Mouse (Mus musculus): ENCODE measurements around the gene Stard3nl.

Gene Stard3nl

DNA sequence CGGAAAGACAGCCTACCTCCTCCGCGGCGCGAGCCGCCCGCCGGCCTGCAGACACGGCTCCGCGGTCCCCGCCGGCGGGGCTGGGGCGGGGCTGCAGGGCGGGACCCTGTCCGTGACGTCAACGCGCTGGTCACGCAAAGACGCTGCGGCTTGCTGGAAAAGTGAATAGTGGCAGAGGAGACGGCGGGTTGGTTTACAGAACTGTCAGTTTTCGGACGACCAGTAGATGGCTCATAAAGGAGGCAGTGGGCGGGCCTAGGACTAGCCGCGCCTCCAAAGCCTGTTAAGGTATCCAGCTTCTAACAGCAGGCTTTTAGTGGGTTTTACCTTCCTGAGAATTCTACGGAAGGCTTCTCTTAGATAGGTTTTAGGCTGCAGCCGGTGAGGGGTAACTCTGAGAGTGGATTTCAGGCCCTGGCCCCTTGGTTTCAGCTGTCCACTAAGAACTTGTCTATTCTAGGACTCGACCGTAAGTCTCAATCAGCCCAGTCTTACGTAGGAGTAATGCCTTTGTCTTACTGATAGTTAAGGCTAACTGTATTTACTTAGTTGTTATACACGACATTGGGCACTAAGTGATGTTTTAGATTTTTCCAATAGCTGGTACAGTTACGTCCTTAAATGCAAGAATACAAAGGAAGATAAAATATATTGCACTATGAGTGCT, at the start of gene Stard3nl:
Gene Stard3nl, minus strand, starts transcription at position 108 of the 667 bp plus-strand sequence.
- DNase-seq: peak; percentile 99

GRCm38 (mm10) chr13:19438040-19438439, 42.4 kb upstream of the Stard3nl start:
- DNase-seq: peak; percentile 17 to 38

GRCm38 (mm10) chr13:19429812-19430370, 34.3 kb upstream of the Stard3nl start:
- no peak for DNase-seq

GRCm38 (mm10) chr13:19428076-19428475, 32.5 kb upstream of the Stard3nl start:
- DNase-seq: no peak

- no peak for DNase-seq
Observed at GRCm38 (mm10) chr13:19424563-19424962, 29.0 kb upstream of the Stard3nl start.

- no peak for DNase-seq
Observed at GRCm38 (mm10) chr13:19422521-19422920, 26.9 kb upstream of the Stard3nl start.

GRCm38 (mm10) chr13:19417885-19418521, 22.4 kb upstream of the Stard3nl start:
- no peak for DNase-seq

GRCm38 (mm10) chr13:19415894-19416531, 20.4 kb upstream of the Stard3nl start:
- no peak for DNase-seq

GRCm38 (mm10) chr13:19415337-19415736, 19.7 kb upstream of the Stard3nl start:
- DNase-seq: no peak

GRCm38 (mm10) chr13:19412334-19412939, 16.8 kb upstream of the Stard3nl start:
- no peak for DNase-seq

GRCm38 (mm10) chr13:19411886-19412285, 16.3 kb upstream of the Stard3nl start:
- no peak for DNase-seq

GRCm38 (mm10) chr13:19410694-19411093, 15.1 kb upstream of the Stard3nl start:
- DNase-seq: no peak

DNA sequence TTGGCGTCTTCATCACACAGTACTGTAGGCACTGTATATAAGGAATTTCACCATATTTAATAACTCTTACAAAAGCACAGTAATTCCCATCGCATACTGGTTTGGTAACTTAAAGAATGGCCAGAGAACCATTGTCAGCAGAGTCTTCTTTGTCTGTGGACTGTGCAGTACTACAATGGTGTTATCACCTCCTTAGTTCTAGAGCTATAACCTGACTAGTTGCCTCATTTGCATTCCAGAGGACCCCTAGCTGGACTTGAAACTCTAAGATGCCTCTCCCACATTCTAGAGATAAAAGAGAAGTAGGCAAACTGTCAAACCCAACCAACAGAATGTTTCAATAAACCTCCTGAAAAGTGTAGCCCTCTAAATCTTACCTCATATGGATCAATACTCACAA, 12.4 kb upstream of the Stard3nl start:
- no peak for DNase-seq

DNA sequence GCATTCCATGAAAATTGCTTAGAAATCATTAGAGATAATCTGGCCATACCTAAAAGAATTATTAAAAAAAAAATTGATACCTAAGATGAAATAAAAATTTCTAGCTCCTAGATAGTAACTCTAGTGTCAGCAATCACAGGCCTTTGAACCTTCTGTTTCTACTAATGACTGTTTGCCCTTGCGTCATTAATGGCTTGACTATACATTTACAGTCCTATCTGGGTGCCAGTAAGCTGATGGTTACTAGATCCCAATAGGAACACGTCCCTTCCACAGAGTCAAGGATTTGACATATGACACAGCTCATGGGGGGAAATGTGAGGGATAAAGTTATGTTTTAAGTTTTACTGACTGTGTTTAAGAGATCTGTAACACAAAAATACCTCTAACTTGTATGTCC, 9.0 kb upstream of the Stard3nl start:
- DNase-seq: no peak

DNA sequence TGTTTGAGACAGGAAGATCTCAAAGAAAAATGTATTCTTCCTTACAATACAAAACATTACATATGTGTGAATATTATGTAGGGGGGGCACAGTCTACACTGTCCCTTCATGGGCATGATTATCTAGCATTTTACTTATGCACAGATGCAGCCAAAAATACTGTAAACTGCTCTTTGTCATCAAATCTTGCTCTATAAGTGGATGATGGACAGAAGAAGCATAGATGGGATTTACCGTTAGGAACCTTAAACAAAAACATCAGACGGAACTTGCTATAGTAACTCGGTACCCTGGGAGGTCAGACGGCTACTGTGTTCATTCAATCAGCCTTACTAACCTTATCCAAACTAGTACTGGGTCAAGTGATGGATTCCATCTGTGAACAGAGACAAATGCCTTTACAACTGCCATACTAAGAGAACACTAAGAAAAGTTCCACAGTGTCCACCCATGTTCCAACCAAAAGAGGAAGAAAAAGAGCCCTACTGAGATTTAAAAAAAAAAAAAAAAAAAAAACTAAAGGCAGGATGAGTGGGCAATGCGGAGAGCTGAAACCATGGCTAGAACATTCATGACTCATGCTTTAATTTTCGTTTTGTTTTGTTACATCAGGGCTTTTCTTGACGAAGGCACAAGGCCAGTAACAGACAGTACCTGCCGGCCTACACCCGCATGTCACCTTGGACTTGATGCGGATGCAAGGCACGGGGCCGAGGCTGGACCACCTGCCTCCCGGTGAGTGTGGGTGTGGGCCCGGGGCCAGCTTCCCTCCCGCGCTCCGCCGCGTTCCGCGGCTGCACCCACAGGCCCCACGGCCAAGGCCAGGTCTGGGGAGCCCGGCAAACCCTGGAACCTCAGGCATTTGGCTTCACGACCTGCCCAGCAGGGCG, 552 bp downstream of the Stard3nl start:
- DNase-seq: no peak

DNA sequence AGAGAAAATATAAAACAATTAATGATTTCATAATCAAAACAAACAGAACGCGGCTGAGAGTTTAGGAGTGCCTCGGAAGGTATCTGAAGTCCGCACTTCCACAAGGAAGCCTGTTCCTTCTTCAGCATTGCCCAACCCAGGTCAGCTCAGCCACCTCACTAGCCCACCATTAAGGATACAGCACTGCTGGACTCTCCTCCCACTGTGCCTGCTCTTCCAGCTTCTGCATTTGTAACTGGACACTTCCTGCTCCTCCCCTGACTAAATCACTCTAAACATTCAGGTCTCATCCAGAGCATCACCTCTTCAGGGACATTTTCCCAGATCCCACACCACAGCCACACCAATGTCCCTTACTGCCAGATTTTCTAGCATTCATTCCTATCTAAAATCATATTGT, 1.4 kb downstream of the Stard3nl start:
- DNase-seq: peak in 1 of 2 experiments; percentile 36

- DNase-seq: no peak
Observed at GRCm38 (mm10) chr13:19393731-19394130, 1.9 kb downstream of the Stard3nl start.

- no peak for DNase-seq
Observed at GRCm38 (mm10) chr13:19391608-19392007, 4.0 kb downstream of the Stard3nl start.

GRCm38 (mm10) chr13:19390296-19390695, 5.3 kb downstream of the Stard3nl start:
- no peak for DNase-seq

DNA sequence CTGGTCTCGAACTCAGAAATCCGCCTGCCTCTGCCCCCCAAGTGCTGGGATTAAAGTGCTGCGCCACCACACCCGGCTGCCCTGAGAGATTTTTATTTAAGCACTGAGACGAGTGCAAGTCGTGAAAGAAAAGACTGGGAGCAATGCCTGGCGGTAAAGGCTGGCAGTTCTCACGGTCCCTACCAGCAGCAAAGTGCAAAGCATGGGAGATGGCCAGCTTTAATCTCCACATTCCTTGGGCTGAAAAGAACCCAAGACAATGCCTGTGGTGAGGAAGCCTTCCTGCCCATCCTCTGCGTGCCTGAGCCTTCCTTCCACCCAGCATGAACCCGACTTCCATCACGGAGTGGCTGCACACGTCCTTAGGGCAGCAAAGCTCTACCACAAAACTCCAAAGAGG, 5.7 kb downstream of the Stard3nl start:
- DNase-seq: no peak

DNA sequence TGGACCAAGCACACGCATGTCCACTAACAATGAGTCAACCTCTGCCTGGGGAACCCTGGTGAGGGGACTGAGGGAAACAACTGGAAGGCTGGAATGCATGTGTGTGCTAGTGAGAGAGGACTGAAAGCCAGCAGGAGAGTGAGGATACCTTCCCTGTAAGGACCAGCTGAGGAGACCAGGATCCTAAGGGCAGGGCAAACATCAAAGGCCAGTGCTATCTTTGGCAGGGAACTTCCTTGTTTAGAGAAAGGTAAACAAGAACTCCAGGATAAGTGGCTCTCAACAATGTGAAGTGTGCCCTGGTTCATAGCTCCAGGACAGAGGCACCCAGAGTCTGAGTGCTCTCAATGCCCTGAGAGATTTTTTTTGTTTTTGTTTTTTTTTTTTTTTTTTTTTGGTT, 6.2 kb downstream of the Stard3nl start:
- DNase-seq: no peak

DNA sequence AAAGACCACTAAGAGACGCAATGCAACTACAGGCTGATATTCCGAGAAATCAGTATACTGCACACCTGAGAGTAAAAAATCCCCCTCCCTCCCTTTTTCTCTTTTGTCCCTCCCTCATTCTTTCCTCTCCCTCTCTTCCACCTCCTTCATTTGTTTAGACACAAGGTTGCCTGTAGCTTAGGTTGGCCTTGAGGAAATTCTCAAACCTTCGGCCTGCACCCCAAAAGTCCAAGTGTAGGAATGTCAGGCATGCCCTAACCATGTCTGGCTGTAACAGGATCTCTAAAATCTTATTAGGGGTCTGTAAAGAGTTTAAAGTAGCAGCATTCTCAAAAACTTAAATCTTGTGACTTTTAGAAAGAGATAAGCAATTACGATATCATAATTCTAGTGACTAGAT, 10.4 kb downstream of the Stard3nl start:
- DNase-seq: no peak
